Mouse (Mus musculus): ENCODE data around the gene Cdc123. TPM values are rescaled to one million over a fixed set of nuclear protein-coding genes. Genes with fewer than 3 reads are reported as not detected.

Cdc123 gene
- polyA plus RNA-seq (2014; fragmentation: Illumina TruSeq; extraction: RNeasy Lipid Tissue Mini Kit (QIAGEN cat#74804); ENCODE audit: low read depth, low replicate concordance), result 108 TPM

GRCm38 (mm10) chr2:5844873-5845631, at the start of gene Cdc123, which contains the start of gene Nudt5:
Gene Cdc123, minus strand, starts transcription at chr2:5845164.
Gene Nudt5, plus strand, starts transcription at chr2:5845019.

DNA sequence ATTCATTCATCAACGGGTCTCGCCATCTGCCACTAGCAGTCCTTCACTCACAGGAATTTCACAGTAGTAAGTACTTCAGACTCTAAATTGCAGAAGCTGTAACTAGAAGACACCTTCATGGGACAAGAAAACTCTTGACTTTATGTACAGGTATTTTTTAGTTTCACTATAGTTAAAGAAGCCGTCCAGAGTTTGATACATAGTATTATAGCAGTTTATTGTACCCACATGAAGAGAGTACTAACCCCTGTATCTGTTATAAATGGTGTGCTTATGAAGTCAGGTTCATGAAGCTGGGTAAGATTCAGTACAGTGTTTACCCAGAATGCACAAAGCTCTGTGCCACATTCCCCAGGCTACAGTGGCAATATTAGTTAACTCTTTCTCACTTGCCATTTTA, 17.9 kb upstream of the Cdc123 start, which contains the start of gene Gm13199:
Gene Gm13199, minus strand, starts transcription at position 101 of the 400 bp plus-strand sequence.

Other genes starting within 250 kb of the Cdc123 start
- 4.1 TPM for gene Camk1d, start 130.6 kb downstream of the Cdc123 start, polyA plus RNA-seq (2014; fragmentation: Illumina TruSeq; extraction: RNeasy Lipid Tissue Mini Kit (QIAGEN cat#74804); ENCODE audit: low read depth, low replicate concordance)
- gene Nudt5, start 145 bp downstream of the Cdc123 start, polyA plus RNA-seq (2014; fragmentation: Illumina TruSeq; extraction: RNeasy Lipid Tissue Mini Kit (QIAGEN cat#74804); ENCODE audit: low read depth, low replicate concordance), result 10.1 TPM
- not detected for gene Gm13199, start 17.8 kb upstream of the Cdc123 start, polyA plus RNA-seq (2014; fragmentation: Illumina TruSeq; extraction: RNeasy Lipid Tissue Mini Kit (QIAGEN cat#74804); ENCODE audit: low read depth, low replicate concordance)
- gene Sec61a2, start 50.3 kb upstream of the Cdc123 start, polyA plus RNA-seq (2014; fragmentation: Illumina TruSeq; extraction: RNeasy Lipid Tissue Mini Kit (QIAGEN cat#74804); ENCODE audit: low read depth, low replicate concordance), result 25.1 TPM
- gene Dhtkd1, start 97.6 kb upstream of the Cdc123 start, polyA plus RNA-seq (2014; fragmentation: Illumina TruSeq; extraction: RNeasy Lipid Tissue Mini Kit (QIAGEN cat#74804); ENCODE audit: low read depth, low replicate concordance), result 6.6 TPM
- gene Upf2, start 106.3 kb upstream of the Cdc123 start, polyA plus RNA-seq (2014; fragmentation: Illumina TruSeq; extraction: RNeasy Lipid Tissue Mini Kit (QIAGEN cat#74804); ENCODE audit: low read depth, low replicate concordance), result 17.9 TPM

Data from heart, adult 10 weeks (tissue).